Comparison of ENCODE assay signal across 1 mouse cellular context in the genomic region with DNA sequence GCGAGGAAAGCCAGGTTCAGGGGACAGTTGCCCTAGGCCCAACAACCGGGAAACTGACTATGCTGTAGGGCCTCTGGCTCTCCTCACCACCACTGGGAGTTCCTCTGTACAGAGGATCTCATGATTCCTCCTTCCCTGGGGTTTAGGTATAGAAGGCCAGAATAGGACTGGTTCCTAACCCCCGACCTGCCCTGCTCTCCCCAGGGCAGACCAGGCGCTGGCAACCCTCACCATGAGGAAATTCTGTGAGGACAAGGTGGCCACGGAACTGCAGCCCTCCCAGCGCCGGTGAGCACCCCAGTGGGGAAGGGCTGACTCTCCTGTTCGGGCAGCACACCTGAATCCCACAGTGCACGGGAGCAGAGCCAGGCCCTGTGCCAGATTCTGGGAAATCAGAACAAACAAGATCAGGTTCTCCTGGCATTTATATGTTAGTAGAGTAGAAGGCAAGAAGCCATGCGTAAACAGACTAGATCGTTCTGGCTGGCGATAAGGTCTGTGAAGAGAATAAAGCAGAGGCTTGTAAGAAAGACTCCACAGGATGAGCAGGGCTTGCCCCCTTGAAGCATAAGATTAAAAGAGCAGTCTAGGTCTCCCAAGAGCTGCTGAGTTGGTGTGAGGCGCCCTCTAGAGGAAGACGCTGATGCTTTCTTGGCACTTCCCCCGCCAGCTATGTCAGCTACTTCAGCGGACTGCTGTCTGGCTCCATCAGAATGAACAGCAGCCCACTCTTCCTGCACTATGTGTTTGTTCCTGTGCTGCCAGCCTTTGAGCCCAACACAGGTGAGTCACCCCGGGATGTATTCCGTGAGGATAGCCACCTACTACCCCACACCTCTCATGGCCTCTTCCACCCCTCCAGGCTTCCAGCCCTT.
TF ChIP-seq lines count a peak whose summit lies in the region.

No protein-coding gene starts in this region.

TF ChIP-seq in CH12.LX, 34 proteins besides CTCF, POLR2A, EP300 and RAD21:
- TF ChIP-seq MAFK (IDR thresholded peaks at IDR 0.05; ENCODE audit: insufficient replicate concordance, low read length) = 0 out of 2 replicates have a peak, but pooled peaks have one; percentile 10
- TF ChIP-seq MYC (IDR thresholded peaks at IDR 0.05; ENCODE audit: low read depth, low read length) = no peak
- TF ChIP-seq SMC3 (IDR thresholded peaks at IDR 0.05; ENCODE audit: low read depth, low read length) = peak; percentile 47
- TF ChIP-seq USF1 (IDR thresholded peaks at IDR 0.05; ENCODE audit: low read depth, low read length) = no peak
- 0 out of 2 replicates have a peak, but pooled peaks have one; percentile 29 for TF ChIP-seq TCF12 (IDR thresholded peaks at IDR 0.05; ENCODE audit: low read depth, low read length)
